Mouse (Mus musculus) ovary, postnatal 10 days (tissue): ENCODE data around the gene Synpo2l.
A peak's percentile ranks its signal among the peaks of the same experiment; 100 is the strongest.

Experiments used
- DNase-seq: peaks from one replicate; pipeline ENCODE4 v3.0.0; 2022; ENCODE audit warnings: low spot score

The Synpo2l gene

DNA sequence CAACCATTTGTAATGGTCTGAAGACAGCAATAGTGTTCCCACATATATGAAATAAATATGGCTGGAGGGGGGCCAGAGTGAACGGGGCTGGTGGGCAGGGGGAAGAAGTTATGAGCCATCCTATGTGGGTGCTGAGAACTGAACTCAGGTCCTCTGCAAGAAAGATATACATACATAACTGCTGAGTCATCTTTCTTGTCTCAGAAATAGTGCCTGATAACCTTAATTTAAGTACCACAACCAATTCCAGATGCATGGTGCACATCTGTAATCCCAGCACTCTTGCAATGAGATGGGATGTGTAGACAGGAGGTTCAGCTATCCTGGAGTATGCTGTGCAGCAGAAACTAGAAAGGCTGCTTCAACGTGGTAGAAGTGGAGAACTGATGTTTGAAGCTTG lies 13.6 kb upstream of the Synpo2l start:
- no peak for DNase-seq

DNA sequence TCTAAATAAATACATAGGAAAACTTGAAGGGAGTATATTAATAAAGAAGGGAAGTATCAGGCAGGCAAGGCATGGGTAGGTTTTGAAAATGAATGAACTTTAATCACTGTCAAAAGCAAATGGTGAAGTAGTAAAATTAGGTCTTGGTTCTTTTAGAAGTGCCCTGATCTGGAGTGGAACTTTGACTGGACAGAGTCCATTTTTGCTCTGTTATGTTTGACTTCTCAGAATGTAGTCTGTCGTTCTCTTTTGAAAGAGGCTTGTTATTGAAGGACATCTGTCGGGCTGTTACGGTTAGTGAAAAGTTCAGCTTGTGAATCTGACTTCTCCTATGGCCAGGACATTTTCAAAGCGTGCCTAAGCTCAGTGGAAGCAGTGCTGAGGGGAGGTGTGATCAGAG lies 9.8 kb upstream of the Synpo2l start:
- DNase-seq = no peak

DNA sequence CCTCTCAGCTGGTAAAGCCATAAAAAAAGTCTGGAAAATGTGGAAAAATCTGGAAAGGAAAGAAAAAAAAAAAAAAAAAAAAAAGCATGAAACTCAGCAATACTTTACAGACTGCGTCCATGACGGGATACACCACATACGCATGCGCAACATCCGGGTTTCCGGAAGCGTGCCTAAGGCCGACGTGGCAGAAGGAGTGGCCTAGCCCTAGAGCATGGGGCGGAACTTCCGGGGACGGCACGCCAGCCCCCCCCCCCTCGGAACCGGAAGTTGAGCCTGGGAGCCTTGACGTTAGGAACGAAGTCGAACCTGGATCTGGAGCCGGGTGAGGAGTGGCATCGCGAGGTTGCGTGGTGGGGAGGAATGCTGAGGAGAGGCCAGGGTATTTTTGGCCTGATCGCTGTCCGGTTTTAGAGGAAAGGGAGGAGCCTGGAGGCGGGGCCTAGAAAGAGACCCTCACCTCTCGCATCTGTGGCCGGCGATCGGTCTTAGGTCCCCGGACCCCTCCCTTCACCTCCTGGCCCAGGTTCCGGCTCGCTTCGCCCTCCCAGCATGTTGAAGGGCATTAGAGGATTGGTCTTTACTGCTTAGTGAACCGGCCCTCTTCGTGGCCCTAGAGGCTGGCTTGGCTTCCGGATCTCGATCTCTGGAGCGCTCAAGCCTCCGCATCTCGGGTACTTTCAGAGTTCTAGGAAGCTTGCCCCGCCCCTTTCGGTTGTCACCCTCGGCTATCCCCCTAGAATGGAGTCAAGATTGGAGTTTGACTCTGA lies 6.1 kb upstream of the Synpo2l start, which contains the start of gene Sec24c:
Gene Sec24c (plus strand): TSS at position 245 of the 770 bp plus-strand sequence.
- DNase-seq = peak; percentile 96

DNA sequence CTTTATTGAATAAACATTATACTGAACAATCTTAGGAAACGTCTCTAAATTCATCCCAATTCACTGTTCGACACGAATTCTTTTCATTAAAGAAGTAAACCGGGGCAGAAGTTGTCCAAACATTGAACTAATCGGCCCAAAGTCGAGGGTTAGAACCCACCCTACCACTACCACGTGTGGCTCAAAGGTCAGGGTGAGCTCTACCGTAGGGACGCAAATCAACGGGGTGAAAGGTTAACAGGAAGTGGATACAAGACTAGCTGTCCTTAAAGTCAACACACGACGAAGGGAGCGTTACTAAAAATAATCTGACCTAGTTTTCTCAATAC lies 5.5 kb upstream of the Synpo2l start:
- DNase-seq = no peak

DNA sequence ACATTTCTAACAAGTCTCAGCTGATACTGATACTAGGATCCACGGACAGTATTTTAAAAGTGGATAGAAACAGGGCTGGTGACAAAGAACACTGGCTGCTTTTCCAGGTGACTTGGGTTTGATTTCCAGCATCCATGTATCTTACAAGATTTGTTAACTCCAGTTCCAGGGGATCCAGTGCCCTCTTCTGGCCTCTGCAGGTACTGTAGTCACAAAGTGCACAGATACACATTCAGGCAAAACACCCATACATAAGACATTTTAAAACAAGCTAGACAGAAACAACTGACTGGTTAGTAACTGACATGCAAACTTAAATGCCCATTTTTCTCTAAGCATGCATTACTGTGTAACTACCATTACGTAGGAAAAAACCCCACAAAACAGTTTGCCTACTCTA lies 4.8 kb upstream of the Synpo2l start:
- no peak for DNase-seq

DNA sequence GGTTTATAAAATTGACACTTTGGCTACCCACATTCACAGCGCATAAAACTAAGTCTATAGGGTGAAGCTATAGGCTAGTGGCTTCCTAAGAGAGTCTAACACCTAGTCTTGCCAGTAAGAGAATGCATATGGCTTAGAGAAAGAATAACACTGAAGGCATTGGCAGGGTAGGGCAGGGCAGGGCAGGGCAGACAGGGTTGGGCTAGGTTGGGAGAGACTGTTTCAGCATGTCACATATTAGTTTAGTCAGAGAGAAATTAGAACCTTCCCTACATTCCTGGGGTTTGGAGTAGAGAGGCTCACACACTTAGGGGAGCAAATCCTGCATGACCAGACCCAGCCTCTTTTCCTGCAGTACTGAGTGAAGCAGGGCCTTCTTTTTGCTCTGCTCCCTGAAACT lies 685 bp downstream of the Synpo2l start:
- no peak for DNase-seq

DNA sequence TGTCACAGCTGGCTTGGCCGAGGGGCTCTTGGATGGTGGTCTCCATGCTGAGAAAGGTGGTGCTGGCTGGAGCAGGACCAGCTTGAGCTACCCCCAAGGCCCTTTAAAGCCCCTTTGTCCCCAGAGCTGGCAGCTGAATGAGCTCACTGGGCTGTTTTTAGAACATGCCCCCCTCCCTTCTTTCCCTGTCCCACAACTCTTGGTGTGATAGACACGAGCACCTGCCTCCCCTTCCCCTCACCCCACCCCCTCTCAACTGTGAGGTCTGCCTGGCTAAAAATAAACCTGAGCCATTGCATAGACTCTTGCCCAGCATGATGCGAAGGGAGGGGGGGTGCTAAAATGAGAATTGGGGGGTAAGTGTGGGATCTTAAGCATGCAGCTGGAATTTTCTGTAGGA lies 3.7 kb downstream of the Synpo2l start:
- DNase-seq = no peak

DNA sequence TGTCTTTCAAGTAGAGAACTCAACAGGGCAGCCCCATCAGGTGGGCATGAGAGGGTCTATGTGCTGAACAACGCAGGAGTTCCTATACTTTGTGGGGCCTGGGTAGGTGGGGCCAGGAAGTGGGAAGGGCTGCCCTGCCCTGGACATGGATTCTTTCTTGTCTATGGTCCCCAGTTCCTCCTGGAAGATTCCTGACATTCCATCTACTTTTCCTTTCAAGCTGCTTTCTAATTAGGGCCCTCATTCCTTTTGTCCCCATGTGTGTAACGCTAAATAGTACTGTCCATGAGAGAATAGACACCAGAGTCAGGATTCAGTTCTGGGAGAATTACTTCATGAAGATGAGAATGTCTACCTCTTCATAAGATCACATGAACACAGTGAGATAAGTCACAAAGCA lies 4.6 kb downstream of the Synpo2l start:
- no peak for DNase-seq

DNA sequence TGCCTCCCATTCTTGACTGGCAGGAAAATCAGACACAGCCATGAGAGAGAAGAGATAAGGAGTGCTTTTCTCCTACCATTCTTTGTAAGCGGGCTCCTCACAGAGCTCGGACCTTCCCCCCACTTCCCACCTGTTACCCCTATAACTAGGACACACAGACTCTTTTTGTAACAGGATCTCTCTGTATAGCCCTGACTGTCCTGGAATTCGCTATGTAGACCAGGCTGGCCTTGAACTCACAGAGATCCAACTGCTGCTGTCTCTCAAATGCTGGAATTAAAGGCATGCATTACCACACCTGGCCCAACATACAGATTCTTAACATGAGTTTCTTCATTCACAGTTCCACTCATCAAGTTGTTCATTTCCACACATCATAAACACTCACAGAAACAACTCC lies 5.4 kb downstream of the Synpo2l start:
- no peak for DNase-seq

DNA sequence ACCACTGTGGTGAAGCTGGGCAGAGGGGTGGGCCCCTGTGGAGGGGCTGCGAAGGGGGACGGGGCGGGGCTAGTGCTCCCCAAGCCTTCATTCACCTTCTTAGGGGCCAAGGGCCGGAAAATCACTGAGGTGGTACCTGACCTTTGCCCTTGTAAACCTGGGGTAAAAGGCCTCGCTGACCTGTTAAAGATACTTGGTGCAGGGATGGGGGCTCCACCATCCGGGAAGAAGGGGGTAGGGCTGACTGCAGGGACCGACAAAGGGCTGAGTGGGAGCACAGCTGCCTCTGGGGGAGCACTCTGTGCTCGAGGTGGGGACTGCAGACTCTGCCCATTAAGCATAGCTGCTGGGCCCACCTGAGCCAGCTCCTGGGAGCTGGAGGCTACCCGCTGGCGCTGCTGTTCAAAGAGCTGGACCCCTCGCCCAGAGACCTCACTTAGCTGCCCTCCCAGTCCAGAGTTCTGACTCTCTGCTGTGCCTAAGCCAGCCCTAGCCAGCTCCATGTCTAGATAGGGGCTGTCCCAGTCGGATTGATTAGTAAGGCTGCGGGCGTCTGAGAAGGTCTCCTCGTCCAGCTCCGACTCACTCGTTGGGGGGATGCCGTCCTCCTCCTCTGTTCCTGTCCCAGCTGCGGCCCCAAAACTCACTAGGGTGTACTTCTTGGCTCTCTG lies 6.4 kb downstream of the Synpo2l start:
- DNase-seq = no peak

DNA sequence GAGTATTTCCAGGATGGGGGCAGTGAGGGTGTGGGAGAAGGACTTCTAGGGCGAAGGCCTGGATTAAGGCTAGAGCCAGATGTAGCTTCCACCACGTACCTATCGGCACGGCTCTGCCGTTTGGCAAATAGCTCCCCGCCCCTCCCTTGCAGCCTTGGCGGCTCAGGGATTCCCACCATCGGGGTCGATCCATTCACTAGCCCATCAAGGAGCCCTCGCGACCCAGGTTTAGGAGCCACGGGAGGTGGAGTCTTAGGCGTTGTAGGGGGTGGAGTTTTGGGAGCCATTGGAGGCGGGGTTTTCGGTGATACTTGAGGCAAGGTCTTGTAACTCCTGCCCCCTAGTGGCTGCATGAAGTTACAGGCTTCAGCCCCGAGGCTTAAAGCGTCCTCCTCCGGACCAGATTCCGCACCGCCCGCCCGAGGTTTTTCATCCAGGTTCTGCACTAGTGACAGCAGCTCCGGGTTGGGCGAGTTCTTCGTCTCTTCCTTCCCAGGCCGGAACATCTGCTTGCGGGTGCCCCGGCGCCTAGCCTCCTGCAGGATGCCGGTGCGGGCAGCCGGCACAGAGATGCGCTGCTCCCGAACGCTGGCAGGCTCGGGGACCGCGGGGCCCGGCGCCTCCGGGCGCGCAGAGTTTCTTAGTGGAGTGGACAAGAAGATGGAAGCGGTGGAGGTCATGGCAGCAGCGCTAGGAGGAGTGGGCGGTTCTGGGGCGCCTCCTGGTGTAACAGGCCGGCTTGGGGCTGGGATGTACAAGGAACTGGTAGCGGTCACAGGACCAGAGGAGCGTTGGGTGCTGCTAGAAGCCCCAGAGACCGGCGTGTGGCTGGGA lies 7.1 kb downstream of the Synpo2l start:
- peak; percentile 80 for DNase-seq

DNA sequence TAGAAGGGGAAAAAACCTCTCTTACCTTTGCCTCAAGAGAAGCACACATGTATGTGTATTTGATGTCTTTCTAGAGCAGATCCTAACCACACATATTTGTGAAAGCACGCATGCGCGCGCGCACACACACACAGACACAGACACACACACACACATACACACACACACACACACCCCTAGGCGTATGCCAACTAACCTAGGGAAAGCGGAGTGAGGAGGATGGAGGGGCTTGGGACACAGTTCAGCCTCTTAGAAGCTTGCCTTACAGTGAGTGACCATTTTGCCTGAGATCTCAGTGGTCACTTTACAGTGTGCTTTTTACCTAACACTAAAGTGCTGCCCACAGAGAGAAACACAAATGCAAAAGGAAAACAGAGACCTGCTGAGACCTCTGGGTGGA lies 8.5 kb downstream of the Synpo2l start:
- no peak for DNase-seq

DNA sequence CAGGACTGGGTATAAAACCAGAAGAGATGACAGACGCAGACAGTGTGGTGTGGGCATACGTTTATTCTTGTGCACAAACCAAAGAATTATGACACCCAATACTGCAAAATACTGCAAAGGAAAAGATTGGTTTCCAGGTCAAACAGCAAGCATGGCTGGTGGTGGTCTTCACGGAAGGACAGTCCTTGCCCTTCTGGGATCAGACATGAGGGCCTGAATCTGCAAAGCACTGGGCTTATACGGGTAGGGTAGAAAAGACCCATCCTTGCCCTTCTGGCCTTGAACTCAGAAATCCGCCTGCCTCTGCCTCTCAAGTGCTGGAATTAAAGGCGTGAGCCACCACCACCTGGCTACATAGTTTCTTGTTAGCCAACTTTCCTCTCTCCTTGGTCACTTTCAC lies 9.3 kb downstream of the Synpo2l start:
- DNase-seq = no peak

DNA sequence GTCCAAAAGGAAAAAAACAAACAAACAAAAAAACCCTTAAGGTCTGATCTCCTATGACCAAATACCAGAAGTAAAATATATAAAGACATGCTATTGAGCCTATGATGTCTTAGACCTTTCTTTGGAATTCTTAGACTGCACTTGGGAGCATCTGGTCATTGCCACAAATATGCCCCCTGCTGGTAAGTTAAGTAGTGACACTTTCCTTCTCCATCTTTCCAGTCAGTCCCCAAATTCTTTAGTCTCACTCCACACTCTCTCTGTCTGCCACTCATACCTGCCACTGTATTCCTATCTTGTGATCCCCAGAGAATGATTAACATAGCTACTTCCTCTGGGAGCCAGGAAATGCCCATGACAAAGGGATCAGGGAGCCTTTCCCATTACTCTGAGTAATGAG lies 9.8 kb downstream of the Synpo2l start:
- DNase-seq = no peak

DNA sequence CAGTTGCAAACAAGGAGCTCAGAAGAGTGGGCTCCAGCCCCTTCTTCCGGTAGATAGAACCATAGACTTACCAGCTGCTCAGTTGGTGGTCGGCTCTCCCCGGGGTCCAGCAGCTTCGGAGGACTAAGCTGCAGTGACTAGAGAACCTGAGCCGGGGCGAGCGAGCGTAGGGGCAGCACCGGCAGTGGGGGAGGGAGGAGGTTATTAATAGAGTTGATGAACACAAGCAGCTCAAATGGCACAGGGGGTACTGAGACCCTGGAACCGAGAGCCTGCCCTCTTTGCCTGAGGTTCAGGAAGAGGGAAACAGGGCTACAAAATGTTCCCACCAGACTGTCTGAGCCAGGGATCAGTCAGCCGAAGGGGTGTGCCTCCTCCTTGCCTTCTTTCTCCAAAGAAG lies 11.8 kb downstream of the Synpo2l start, which contains the start of gene Myoz1:
Gene Myoz1 (minus strand): TSS at position 180 of the 400 bp plus-strand sequence.
- no peak for DNase-seq

DNA sequence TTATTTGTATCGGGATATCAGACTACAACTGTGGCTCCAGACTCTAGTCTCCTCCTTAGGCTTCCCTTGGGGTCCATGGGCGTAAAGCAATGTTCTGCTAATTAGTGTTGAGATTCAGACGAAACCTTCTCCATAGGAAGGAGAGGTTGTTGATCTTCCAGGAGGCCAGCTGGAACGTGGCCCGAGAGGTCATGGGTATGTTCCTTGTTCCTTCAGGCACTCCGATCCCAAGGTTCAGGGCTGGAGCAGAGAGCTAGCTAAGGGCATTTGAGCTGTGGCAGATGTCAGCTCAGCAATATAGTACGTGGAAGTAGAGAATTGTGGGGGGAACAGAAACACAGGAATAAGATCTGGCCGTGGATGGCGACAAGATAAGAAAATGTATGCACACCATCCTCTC lies 12.4 kb downstream of the Synpo2l start:
- no peak for DNase-seq

DNA sequence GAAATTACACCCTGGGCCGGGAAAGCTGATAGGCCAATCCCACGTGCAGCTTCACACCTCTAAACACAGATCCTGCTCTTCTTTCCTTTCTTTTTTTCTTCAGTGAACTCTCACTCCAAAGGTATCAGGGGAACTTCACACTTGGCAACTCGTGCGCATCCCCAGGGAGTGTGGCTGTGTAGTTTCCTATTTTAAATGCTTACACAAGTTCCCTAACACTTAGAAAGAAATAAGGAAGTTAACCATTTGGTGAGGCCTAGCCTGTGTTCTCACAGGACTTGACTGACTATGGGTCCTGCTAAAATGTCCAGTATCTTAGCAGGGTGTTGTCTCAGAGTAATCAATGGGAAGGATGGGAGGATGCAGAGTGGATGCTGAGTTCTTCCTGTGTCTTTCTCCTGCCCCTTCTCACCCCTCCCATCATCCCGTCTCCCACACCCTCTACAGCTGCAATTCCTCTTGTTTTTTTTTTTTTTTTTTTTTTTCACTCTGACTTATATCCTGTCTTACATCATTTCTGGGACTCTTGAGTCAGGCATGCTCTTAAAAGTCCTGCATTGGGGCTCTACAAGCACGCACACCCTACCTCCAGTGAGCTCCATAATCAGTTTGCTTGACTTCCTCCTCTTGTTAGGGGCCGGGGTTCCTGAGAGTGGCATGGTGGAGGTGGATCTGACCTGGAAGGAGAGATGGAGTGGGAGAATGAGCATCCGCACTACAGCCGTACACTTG lies 13.3 kb downstream of the Synpo2l start:
- DNase-seq = no peak

DNA sequence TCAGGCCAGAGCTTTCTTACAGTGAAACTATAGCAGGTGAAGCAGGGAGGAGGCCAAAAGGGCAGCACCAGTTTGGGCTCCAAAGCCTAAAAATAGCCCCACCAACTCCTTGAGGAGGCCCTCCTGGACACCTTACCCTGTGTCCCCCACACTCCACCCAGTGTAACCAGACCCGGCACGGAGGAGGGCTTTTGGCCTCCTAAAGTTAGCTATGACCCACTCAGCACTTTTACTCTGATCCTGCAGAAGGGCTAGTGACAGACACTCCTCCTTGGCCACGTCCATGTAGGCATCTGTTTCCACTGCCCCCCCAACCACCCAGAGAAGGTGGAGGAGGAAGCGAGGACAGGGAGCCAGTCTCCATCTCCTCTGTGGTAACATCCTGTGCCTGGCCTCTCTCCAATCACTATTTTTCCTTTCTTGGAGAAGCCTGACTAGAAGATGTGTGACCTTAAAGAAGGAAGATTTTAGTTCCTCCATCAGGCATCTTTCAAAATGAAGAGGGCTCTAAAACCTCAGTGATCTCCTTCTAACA lies 16.4 kb downstream of the Synpo2l start:
- no peak for DNase-seq

DNA sequence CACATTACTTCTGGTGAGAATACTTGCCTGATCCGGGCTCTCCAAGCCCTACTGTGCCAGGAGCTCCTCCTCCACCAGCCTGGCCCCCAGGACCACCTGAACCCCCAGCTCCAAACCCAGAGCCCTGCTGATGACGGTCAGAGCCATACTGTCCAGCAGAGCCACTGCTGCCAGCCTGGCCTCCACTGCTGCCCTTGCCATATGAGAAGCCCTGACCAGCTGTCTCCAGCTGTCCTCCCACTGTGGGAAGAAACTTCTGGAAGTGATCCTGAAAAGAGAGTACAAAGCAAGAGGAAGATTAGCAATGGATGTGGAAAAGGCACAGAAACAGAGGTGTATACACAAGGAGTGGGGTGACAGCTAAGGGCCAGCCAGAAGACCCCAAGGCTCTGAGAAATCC lies 17.2 kb downstream of the Synpo2l start:
- DNase-seq = no peak

DNA sequence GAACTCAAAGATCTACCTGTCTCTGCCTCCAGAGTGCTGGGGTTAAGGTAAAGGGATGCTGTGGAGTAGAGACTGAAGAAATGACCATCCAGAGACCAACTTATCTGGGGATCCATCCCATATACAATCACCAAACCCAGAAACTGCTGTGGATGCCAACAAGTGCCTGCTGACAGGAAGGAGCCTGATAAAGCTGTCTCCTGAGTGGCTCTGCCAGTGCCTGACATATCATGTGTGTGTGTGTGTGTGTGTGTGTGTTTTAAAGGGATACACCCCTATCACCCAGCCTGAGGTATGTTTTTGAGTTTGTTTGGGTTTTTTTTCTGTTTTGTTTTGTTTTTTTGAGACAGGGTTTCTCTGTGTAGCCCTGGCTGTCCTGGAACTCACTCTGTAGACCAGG lies 21.8 kb downstream of the Synpo2l start:
- no peak for DNase-seq

DNA sequence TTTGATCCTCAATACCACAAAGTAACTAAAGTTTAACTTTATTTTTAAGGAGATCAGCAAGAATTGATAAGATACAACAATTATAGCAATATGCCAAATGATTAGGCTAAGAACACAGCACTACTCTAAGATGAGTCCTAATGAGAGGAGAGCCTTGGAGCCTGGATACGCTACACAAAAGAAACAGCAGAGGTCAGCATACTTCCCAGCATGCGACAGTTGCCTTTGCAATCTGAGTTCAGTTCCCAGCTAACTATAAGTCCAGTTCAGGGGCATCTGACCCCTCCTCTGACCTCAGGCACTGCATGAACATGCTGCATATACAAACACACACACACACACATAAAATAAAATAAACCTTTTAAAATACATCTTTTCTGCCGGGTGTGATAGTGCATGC lies 22.6 kb downstream of the Synpo2l start:
- no peak for DNase-seq

DNA sequence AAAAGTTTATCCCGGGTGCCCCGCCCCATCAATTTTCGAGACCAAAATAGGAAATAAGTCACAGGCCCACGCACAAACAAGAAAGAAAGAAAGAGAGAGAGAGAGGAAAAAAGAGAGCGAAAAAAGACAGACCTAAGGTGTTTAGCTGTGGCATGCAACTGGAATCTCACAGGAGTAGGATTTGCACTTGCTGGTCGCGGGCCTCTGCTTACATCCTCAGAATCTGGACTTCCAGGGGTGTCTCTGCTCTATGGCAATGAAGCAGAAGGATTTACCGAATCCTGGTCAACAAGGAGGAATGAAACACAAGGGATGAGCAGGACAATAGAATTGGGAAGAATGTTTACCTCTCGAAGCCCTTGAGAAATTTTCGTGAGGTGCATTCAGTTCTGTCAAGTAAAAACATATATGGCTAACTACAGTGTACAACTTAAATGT lies 26.7 kb downstream of the Synpo2l start:
- no peak for DNase-seq
